Mouse (Mus musculus): Measurements from ENCODE around the gene Fgf16. TPM values are rescaled to one million over a fixed set of nuclear protein-coding genes. Genes with fewer than 3 reads are reported as not detected.

The Fgf16 gene
- polyA plus RNA-seq (2015; fragmentation: Nextera tagmentation; extraction: Ambion mirVana), result 1.7 and 2.2 TPM in 2 replicates

GRCm38 (mm10) chrX:105764162-105765004, at the start of gene Fgf16:
Gene Fgf16 (plus strand): TSS chrX:105764279.

Other genes starting within 250 kb of the Fgf16 start
- gene Atrx, start 165.1 kb downstream of the Fgf16 start, polyA plus RNA-seq (2015; fragmentation: Nextera tagmentation; extraction: Ambion mirVana), result 57.5 and 66.0 TPM in 2 replicates
- gene Magt1, start 247.6 kb downstream of the Fgf16 start, polyA plus RNA-seq (2015; fragmentation: Nextera tagmentation; extraction: Ambion mirVana), result 18.6 and 21.6 TPM in 2 replicates

Measured in skeletal muscle tissue, postnatal 0 days (tissue).